8 mouse cellular contexts compared by ENCODE assay signal in the genomic region with DNA sequence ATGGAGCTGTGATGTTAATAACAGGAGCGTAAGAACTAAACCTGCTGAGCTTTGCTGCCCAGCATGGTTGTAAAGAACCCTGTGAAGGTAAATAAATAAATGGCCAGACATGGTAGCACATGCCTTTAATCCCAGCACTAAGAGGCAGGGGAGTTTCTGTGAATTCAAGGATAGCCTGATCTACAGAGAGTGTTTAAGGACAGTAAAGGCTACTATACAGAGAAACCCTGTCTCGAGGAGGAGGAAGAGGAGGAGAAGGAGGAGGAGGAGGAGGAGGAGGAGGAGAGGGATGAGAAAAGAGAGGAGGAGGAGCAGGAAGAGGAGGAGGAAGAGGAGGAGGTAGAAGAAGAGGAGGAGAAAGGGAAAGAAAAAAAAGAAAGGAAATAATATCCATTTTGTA. TPM values are rescaled to one million over a fixed set of nuclear protein-coding genes. Genes with fewer than 3 reads are reported as not detected.
DNase-seq lines count a peak whose midpoint lies in the region; ATAC-seq and TF ChIP-seq lines count a peak whose summit lies in the region.

No protein-coding gene starts in this region.

- no peaks in the 10 kb centered on the region for H3K36me3 ChIP-seq in heart, embryonic 14.5 days (ENCODE audit: control insufficient read depth, insufficient read depth, low read length)
- no peaks in the 10 kb centered on the region for H3K36me3 ChIP-seq in hindbrain, embryonic 14.5 days (replicated peaks; ENCODE audit: control insufficient read depth, insufficient read depth)
- H3K36me3 ChIP-seq in midbrain, embryonic 15.5 days (replicated peaks), result no peaks in the 10 kb centered on the region

- H3K4me3 ChIP-seq in heart, embryonic 14.5 days (ENCODE audit: control insufficient read depth in 1 of 2, insufficient read depth in 1 of 2, low read depth in 1 of 2, low read length in 2 of 2), result peak overlapping the region; percentile 54 to 74; a peak in 3 of 4 replicates
- peak overlapping the region; percentile 24 for H3K4me3 ChIP-seq in bone marrow, adult 2 months (replicated peaks; ENCODE audit: control insufficient read depth, low read depth, low read length)
- peak overlapping the region; percentile 51 for H3K4me3 ChIP-seq in hindbrain, embryonic 14.5 days (replicated peaks; ENCODE audit: low read length)
- peak overlapping the region; percentile 63 for H3K4me3 ChIP-seq in midbrain, embryonic 15.5 days

- H3K27me3 ChIP-seq in heart, embryonic 14.5 days (ENCODE audit: control insufficient read depth, insufficient read depth, low read length), result no peaks in the 10 kb centered on the region
- no peaks in the 10 kb centered on the region for H3K27me3 ChIP-seq in hindbrain, embryonic 14.5 days (ENCODE audit: control insufficient read depth, insufficient read depth, low read length)
- no peaks in the 10 kb centered on the region for H3K27me3 ChIP-seq in midbrain, embryonic 15.5 days (replicated peaks)

- TF ChIP-seq CTCF in bone marrow, adult 2 months (IDR thresholded peaks at IDR 0.05; ENCODE audit: control insufficient read depth, insufficient read depth, low read length), result no peak

- 55% methylated on average over 2 of the region's 2 CpGs for WGBS in heart, embryonic 14.5 days
- 49% methylated on average over 2 of the region's 2 CpGs for WGBS in bone marrow, adult 2 months
- 35% methylated on average over 2 of the region's 2 CpGs for WGBS in hindbrain, embryonic 14.5 days
- WGBS in midbrain, embryonic 15.5 days, result 34% methylated on average over 2 of the region's 2 CpGs

- 0 out of 2 replicates have a peak, but pooled peaks have one; percentile 10 for ATAC-seq in heart, embryonic 14.5 days (ENCODE audit: insufficient number of reproducible peaks, insufficient read depth, low FRiP score, low read depth)
- ATAC-seq in hindbrain, embryonic 14.5 days (ENCODE audit: low FRiP score), result 0 out of 2 replicates have a peak, but pooled peaks have one; percentile 28
- no peak for ATAC-seq in midbrain, embryonic 15.5 days (replicated peaks)
- no peak for ATAC-seq in cerebellum, adult (ENCODE audit: insufficient number of reproducible peaks, low FRiP score, low TSS enrichment)

- no peak for DNase-seq in heart, adult 8-10 months (ENCODE audit: low spot score)
- no peak for DNase-seq in hindbrain, embryonic 14.5 days (ENCODE audit: low spot score)
- no peak for DNase-seq in ovary, adult 18-20 months (ENCODE audit: low spot score)
- DNase-seq in thymus, postnatal 4 days, result no peak

- no peak for TF ChIP-seq POLR2A in bone marrow, adult 2 months (IDR thresholded peaks at IDR 0.05; ENCODE audit: borderline replicate concordance, control insufficient read depth, low read depth, low read length)

- H3K27ac ChIP-seq in heart, embryonic 14.5 days (replicated peaks in 1 of 2; ENCODE audit: control insufficient read depth in 1 of 2, insufficient read depth in 1 of 2, low read depth in 2 of 2, low read length in 2 of 2), result no peak overlapping the region
- H3K27ac ChIP-seq in bone marrow, adult 2 months (ENCODE audit: control insufficient read depth, insufficient read depth, low read depth, low read length, poor library complexity), result no peak overlapping the region
- peak overlapping the region; percentile 76 for H3K27ac ChIP-seq in hindbrain, embryonic 14.5 days
- peak overlapping the region; percentile 77 for H3K27ac ChIP-seq in midbrain, embryonic 15.5 days

- H3K4me1 ChIP-seq in heart, embryonic 14.5 days (ENCODE audit: control insufficient read depth in 2 of 2, insufficient read depth in 2 of 2, low read length in 2 of 2), result peaks cover 0 to 6% of the 10 kb centered on the region in 2 experiments; a peak in 2 of 4 replicates
- H3K4me1 ChIP-seq in bone marrow, adult 2 months (ENCODE audit: control insufficient read depth, insufficient read depth, low read length), result no peaks in the 10 kb centered on the region; the same call in 1 of the 2 replicates
- H3K4me1 ChIP-seq in hindbrain, embryonic 14.5 days (replicated peaks; ENCODE audit: control insufficient read depth, insufficient read depth, low read length), result peaks cover 14% of the 10 kb centered on the region
- H3K4me1 ChIP-seq in midbrain, embryonic 15.5 days, result peaks cover 15% of the 10 kb centered on the region

- H3K9me3 ChIP-seq in heart, embryonic 14.5 days (ENCODE audit: control insufficient read depth, low read length), result no peaks in the 10 kb centered on the region
- no peaks in the 10 kb centered on the region for H3K9me3 ChIP-seq in hindbrain, embryonic 14.5 days (ENCODE audit: control insufficient read depth, low read length)
- no peaks in the 10 kb centered on the region for H3K9me3 ChIP-seq in midbrain, embryonic 15.5 days

- H3K9ac ChIP-seq in heart, embryonic 14.5 days (ENCODE audit: low read length), result peak overlapping the region; percentile 76; the same call in 1 of the 2 replicates
- H3K9ac ChIP-seq in hindbrain, embryonic 14.5 days, result peak overlapping the region; percentile 60; the same call in 1 of the 2 replicates
- peak overlapping the region; percentile 71; the same call in 1 of the 2 replicates for H3K9ac ChIP-seq in midbrain, embryonic 15.5 days

- H3K4me2 ChIP-seq in heart, embryonic 14.5 days (ENCODE audit: low read length), result peak overlapping the region; percentile 98
- peak overlapping the region; percentile 88 for H3K4me2 ChIP-seq in hindbrain, embryonic 14.5 days (replicated peaks)
- peak overlapping the region; percentile 93 for H3K4me2 ChIP-seq in midbrain, embryonic 15.5 days

RNA-seq across cellular contexts. Expression of gene Rsg1, which starts 0.4 kb away (rescaled TPM):
- 1.5 and 1.7 TPM in 2 replicates for polyA plus RNA-seq in heart, embryonic 14.5 days (2014; fragmentation: Nextera tagmentation; extraction: Ambion mirVana)
- total RNA-seq in heart, adult 8-10 months (2022), result 1 to 10 TPM in 1 of 4 experiments, under 1 TPM in 3; 0.44 to 1.2 (median 0.66) TPM
- polyA plus RNA-seq in bone marrow, adult 2 months (2011; ENCODE audit: insufficient read depth, insufficient read length, low replicate concordance, missing spikeins), result 2.1 TPM in 1 of 2 replicates, not detected in the other
- 6.0 and 7.6 TPM in 2 replicates for polyA plus RNA-seq in hindbrain, embryonic 14.5 days (2014; fragmentation: Nextera tagmentation; extraction: Ambion mirVana)
- polyA plus RNA-seq in midbrain, embryonic 15.5 days (2015; fragmentation: Nextera tagmentation; extraction: Ambion mirVana), result 8.7 and 9.9 TPM in 2 replicates

RNA-seq across cellular contexts. Expression of gene Arhgef19, which starts 26.0 kb away (rescaled TPM):
- polyA plus RNA-seq in heart, embryonic 14.5 days (2014; fragmentation: Nextera tagmentation; extraction: Ambion mirVana), result 1.1 and 2.6 TPM in 2 replicates
- total RNA-seq in heart, adult 8-10 months (2022), result 10 to 100 TPM; 26.2 to 32.2 (median 30.3) TPM
- 1.1 TPM in 1 of 2 replicates, not detected in the other for polyA plus RNA-seq in bone marrow, adult 2 months (2011; ENCODE audit: insufficient read depth, insufficient read length, low replicate concordance, missing spikeins)
- 0.78 and 1.1 TPM in 2 replicates for polyA plus RNA-seq in hindbrain, embryonic 14.5 days (2014; fragmentation: Nextera tagmentation; extraction: Ambion mirVana)
- polyA plus RNA-seq in midbrain, embryonic 15.5 days (2015; fragmentation: Nextera tagmentation; extraction: Ambion mirVana), result 1.0 and 1.7 TPM in 2 replicates

Comparison
In these comparisons a context has a peak if more than half of its experiments do, and no peak if none do; other contexts are left out.
1. ATAC-seq: peak in heart, embryonic 14.5 days (single experiment) and hindbrain, embryonic 14.5 days (single experiment); none in midbrain, embryonic 15.5 days (single experiment) and cerebellum, adult (single experiment).
2. H3K27ac ChIP-seq: peak in hindbrain, embryonic 14.5 days (single experiment) and midbrain, embryonic 15.5 days (single experiment); none in heart, embryonic 14.5 days (0 of 2) and bone marrow, adult 2 months (single experiment).
3. Peak in every context shown above with its lines, with median percentiles within 50 percentile points of each other: H3K4me2 ChIP-seq, H3K4me3 ChIP-seq and H3K9ac ChIP-seq.